Mouse (Mus musculus): ENCODE data around the gene Sertad2.

The Sertad2 gene

DNA sequence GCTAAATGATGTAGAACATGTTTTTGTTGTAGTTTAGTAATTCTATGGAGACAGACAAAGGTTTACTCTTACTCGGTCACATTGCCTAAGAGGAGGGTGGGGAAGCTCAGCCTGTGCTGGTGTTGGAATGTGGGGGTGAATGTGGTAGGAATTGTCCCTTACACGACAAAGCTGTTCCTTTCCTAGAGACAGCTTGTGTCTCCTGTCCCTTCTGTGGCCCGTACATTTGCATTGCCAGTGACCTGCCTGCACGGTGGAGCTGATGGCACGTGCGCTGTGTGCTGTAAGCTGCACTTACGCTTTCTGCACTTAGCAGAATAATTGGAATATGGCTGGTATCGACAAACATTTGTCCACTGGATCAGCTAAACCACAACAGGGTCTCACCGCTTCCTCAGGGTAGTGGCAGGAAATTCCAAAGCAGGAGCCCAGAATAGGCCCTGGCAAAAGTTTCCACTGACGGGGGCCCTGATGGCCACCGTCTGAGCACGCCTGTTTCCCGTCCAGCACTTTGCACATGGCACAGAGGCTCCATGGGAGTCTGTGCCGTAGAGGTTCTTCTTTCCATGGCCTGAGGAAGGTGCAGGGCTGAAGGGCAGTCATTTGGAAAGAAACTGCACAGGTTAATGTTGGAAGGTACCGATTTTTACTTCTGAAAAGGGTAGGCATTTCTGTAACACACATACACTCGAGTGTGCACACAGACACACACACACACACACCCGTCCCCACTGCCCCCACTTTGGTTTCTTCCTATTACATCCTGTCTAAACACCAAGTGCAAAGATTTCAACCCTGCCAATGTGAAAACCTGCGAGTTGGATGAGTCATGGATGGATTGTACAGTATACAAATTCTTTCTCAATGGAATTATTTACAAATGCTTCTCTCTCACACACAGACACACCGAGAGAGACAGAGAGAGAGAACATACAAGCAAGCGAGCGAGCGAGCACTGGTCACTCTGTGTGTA is 51.5 kb downstream of the Sertad2 start:
- no peak for DNase-seq (ENCODE audit: low read depth, low spot score)

GRCm38 (mm10) chr11:20603066-20603812 is 60.2 kb downstream of the Sertad2 start:
- no peak for DNase-seq (ENCODE audit: low read depth, low spot score)

- no peak for DNase-seq (ENCODE audit: low read depth, low spot score)
Measured at GRCm38 (mm10) chr11:20604119-20604518, 61.1 kb downstream of the Sertad2 start.

DNA sequence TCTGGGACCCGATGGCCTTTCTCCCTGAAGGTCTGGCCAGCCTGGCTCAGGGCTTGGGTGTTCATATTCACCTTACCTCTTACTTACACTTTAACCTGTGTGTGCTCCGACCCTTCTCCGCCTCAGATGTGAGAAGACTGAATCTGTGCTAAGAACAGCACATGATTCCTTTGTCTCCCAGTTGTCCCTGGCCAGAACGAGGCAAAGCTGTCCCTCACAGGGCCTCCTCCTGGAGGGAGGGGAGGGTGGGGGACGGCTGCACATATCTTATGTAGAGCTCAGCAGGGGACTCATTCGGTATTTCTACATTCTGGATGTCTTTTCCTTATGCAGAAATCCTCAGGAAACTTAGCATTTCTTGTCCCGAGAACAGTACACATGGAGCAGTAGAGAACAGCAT is 62.6 kb downstream of the Sertad2 start:
- DNase-seq (ENCODE audit: low read depth, low spot score): no peak

DNA sequence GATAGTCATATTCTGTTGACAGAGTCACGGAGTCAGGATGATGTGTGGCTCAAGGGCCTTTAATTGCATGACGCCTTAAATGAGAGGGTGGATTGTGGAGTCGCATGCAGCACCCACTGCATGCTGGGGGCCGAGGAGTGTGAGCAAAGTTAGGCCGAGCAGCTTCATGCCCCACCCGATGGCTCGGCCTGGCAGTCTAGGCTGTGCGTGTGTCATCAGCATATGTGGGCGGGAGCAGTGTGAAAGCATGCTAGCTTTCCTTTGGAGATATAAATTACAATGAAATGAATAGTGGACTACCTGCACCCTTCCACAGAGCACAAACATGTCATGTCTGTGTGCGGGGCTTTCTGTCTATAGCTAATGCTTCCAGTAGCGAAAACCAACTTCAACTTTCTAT is 65.4 kb downstream of the Sertad2 start:
- no peak for DNase-seq (ENCODE audit: low read depth, low spot score)

GRCm38 (mm10) chr11:20613223-20613622 is 70.2 kb downstream of the Sertad2 start:
- no peak for DNase-seq (ENCODE audit: low read depth, low spot score)

- DNase-seq (ENCODE audit: low read depth, low spot score): no peak
Measured at GRCm38 (mm10) chr11:20616103-20616502, 73.0 kb downstream of the Sertad2 start.

- DNase-seq (ENCODE audit: low read depth, low spot score): no peak
Measured at GRCm38 (mm10) chr11:20627146-20627545, 84.1 kb downstream of the Sertad2 start.

DNA sequence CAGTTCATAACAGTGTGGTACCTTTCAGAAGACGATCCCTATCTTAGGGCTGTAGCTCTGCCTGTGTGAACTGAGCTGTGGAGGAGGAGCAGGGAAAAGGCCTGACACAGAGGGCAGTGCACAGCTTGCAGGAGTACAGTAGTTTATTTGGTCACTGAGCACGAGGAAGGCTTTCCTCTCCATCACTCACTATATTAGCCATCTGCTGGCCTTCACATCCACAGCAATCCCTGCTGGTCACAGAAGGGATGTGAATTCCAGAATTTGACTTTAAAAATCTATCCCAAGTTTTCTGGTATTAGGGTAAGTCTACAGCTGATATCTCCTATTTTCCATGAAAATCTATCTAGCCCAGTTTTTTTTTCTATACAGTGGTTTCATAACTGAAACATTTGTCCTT is 85.2 kb downstream of the Sertad2 start:
- no peak for DNase-seq (ENCODE audit: low read depth, low spot score)

DNA sequence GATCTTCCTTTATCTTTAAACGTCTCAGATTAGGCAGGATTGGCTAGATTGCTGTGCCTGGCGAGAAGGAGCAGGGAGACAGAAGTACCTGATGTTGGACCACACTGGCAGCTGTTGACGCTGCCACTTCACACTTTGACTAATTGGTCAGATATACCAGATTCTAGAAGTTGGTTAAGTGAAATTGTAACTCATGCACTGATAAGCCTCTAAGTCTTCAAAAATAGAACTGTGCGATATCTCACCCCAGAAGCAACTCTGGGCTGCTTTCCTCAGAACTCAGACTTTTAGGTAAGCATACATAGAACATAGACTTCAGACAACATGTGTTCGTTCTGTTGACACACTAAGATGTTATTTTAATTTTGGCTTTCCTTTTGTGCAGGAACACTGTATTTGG is 86.6 kb downstream of the Sertad2 start:
- no peak for DNase-seq (ENCODE audit: low read depth, low spot score)

GRCm38 (mm10) chr11:20631026-20631940 is 88.2 kb downstream of the Sertad2 start:
- DNase-seq (ENCODE audit: low read depth, low spot score): peak; percentile 93

- DNase-seq (ENCODE audit: low read depth, low spot score): peak; percentile 76
Measured at GRCm38 (mm10) chr11:20631941-20632618, 89.0 kb downstream of the Sertad2 start.

DNA sequence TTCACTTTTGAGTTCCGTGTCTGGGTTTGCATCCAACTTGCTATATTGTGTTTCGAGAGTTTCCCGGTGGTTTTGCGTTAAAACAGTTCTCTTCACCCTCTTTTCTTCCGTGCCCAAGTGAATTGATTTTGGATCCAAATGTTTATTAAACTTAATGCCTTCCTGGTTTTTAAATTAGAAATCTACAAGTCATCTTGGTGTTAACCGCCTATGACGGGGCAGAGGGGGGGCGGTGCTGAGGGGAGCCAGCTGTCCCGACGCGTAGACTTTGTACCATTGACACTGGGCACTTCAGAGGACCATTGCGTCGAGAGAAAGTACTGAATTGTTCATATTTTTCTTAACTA is 89.5 kb downstream of the Sertad2 start:
- no peak for DNase-seq (ENCODE audit: low read depth, low spot score)

GRCm38 (mm10) chr11:20634543-20634942 is 91.5 kb downstream of the Sertad2 start:
- DNase-seq (ENCODE audit: low read depth, low spot score): no peak

GRCm38 (mm10) chr11:20635646-20636045 is 92.6 kb downstream of the Sertad2 start:
- no peak for DNase-seq (ENCODE audit: low read depth, low spot score)

DNA sequence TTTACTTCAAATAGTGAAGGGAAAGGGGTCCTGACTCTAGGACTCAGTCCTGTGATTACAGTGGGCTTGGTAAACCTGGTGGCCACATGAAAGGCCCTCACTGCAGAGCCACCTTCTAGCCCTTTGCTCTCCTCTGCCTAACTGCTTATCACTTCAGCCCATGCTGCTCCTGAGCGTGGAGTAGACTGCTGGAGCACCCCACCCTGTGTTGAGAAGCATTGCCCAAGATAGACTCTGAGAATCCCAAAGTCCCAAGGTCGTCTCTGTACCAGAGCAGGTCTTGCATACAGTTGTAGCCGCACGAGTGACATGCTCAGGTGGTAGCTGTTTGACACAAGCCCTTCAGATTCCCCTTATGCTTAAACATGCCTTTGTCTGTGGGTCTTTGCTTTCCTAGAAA is 93.1 kb downstream of the Sertad2 start:
- no peak for DNase-seq (ENCODE audit: low read depth, low spot score)

- no peak for DNase-seq (ENCODE audit: low read depth, low spot score)
Measured at GRCm38 (mm10) chr11:20637060-20637459, 94.0 kb downstream of the Sertad2 start.

DNA sequence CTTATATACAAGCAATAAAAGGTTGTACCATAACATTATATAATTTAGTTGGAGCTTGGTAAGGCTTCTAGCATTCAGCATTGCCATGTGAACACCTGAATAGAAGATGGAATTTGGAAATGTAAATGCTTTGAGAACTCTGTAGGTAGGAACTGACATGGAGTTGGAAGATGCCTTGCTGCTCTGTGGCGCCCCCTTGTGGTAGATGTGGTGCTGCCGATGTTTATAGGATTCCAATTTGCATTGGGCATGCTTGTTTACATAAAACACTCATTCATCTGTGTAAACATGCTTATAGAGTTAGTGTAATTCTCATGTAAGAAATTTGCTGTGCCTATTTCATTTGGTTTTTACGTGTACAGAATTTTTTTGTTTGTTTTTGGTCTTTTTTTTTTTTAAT is 95.8 kb downstream of the Sertad2 start:
- peak; percentile 75 for DNase-seq (ENCODE audit: low read depth, low spot score)

DNA sequence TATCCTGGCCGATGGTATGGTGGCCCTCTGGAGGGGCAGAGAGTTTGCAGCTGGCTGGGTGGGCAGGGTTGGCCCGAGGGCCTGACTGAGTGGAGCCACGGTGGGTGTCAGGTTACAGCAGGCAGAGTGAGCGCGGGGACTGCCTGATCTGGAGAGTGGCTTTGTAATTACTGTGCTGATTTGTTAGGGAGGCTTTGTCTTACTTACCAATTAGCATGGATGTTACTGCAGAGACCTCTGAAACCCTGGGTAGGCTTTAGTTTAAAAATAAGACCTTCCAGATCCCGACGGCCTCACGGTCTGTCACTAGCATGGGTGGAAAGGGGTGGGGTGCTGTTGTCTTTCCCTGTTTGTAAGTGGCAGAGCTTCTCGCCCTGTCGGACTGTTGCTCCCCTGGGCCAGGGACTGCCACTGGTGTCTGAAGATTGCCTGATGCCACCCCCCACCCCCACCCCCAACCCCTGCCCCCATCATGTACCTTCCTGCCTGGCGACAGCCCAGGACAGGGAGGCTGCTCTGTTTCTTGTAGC is 96.9 kb downstream of the Sertad2 start:
- DNase-seq (ENCODE audit: low read depth, low spot score): peak; percentile 68

GRCm38 (mm10) chr11:20642321-20642720 is 99.3 kb downstream of the Sertad2 start:
- DNase-seq (ENCODE audit: low read depth, low spot score): no peak

DNA sequence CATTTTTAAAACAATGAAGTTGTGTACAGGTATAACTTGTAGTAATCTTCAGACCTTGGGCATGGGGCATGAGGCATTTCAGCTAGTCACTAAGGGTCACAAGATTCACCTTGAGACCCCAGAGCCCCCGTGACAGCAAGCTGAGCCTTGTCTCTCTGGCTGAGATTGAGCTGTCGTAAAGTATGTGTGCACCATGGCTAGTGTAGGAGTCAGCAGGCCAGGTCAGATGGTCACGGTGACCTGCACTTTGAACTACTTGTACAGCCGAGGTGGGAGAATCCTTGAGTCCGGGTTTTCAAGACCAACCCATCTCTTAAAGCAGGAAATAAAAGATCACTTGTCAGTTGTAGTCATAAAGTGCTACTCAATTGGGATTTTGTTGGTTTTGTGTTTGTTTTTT is 100.1 kb downstream of the Sertad2 start:
- no peak for DNase-seq (ENCODE audit: low read depth, low spot score)
